In the genomic region with DNA sequence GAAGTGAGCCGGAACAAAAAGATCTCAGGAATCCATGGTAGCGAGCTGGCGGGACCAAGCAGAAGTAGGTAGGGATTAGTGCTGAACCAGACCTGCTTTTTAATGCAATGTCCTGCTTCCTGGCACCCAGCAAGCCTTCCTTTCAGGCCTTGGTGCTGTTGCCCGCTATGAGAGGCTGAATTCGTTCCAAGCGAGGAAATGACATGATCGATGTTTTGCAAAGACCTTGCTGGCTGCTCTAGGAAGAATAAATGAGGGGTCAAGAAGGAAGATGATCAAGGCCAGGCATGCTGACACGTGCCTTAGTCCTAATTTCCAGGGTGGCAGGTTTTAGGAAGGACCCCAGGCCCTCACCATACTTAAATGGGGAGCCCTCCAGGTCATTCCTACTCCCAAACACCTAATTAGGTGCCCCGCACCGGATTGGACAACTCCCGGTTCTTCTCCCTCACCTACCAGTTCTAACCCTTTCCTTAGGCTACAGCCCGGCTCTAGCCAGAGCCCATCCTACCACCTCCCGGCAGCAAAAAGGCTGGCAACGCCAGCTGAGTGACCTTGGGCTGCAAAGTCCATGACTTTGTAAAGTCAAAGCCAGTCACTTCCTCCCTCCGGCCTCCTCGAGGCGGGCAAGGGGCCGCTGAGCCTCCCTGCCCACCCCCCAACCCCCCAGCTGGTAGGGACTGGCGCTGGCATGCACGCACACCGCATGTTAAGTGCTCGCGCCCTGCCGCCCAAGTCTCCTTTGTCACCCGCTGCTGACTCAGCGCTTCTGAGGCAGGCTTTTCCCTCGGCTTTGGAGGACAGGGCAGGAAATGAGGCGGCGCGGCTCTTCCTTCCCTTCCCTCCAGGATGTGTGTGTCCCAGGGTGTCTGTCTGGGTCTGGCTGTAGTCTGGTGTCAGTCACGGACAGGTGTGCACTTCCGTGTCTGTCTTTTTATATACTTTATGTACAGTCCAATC, we compare ENCODE assay signal across 8 mouse cellular contexts. TPM values are rescaled to one million over a fixed set of nuclear protein-coding genes. Genes with fewer than 3 reads are reported as not detected.
DNase-seq lines count a peak whose midpoint lies in the region; ATAC-seq lines count a peak whose summit lies in the region.

No protein-coding gene starts in this region.

- 24% methylated on average over 32 of the region's 32 CpGs for WGBS in forebrain, embryonic 16.5 days
- 24% methylated on average over 32 of the region's 32 CpGs for WGBS in hindbrain, embryonic 13.5 days
- 26% methylated on average over 32 of the region's 32 CpGs for WGBS in limb, embryonic 12.5 days
- 32% methylated on average over 32 of the region's 32 CpGs for WGBS in stomach, embryonic 14.5 days

- H3K4me3 ChIP-seq in forebrain, embryonic 16.5 days (replicated peaks; ENCODE audit: low read length): peak overlapping the region; percentile 12; the same call in 1 of the 2 replicates
- no peak overlapping the region; the same call in 1 of the 2 replicates for H3K4me3 ChIP-seq in hindbrain, embryonic 13.5 days
- H3K4me3 ChIP-seq in limb, embryonic 12.5 days (replicated peaks): no peak overlapping the region
- no peak overlapping the region for H3K4me3 ChIP-seq in stomach, embryonic 14.5 days (ENCODE audit: low read depth, low read length)

- H3K4me2 ChIP-seq in forebrain, embryonic 16.5 days (ENCODE audit: low read length): peak overlapping the region; percentile 47
- H3K4me2 ChIP-seq in hindbrain, embryonic 13.5 days: peak overlapping the region; percentile 48
- H3K4me2 ChIP-seq in limb, embryonic 12.5 days: peak overlapping the region; percentile 48
- peak overlapping the region; percentile 39 for H3K4me2 ChIP-seq in stomach, embryonic 14.5 days (replicated peaks; ENCODE audit: low read depth, low read length)

- peak overlapping the region; percentile 65 for H3K27ac ChIP-seq in forebrain, embryonic 16.5 days (ENCODE audit: low read length)
- peak overlapping the region; percentile 87 for H3K27ac ChIP-seq in hindbrain, embryonic 13.5 days
- H3K27ac ChIP-seq in limb, embryonic 12.5 days: peak overlapping the region; percentile 50; the same call in 1 of the 2 replicates
- H3K27ac ChIP-seq in stomach, embryonic 14.5 days (ENCODE audit: low read length): peak overlapping the region; percentile 48; the same call in 1 of the 2 replicates

- peaks cover 24% of the 10 kb centered on the region for H3K4me1 ChIP-seq in forebrain, embryonic 16.5 days (replicated peaks; ENCODE audit: control insufficient read depth, insufficient read depth, low read length)
- peaks cover 50% of the 10 kb centered on the region for H3K4me1 ChIP-seq in hindbrain, embryonic 13.5 days (replicated peaks)
- H3K4me1 ChIP-seq in limb, embryonic 12.5 days (replicated peaks): peaks cover 40% of the 10 kb centered on the region
- peaks cover 34% of the 10 kb centered on the region for H3K4me1 ChIP-seq in stomach, embryonic 14.5 days (ENCODE audit: control insufficient read depth, insufficient read depth, low read length)

- no peaks in the 10 kb centered on the region for H3K9me3 ChIP-seq in forebrain, embryonic 16.5 days (ENCODE audit: control insufficient read depth, low read length)
- H3K9me3 ChIP-seq in hindbrain, embryonic 13.5 days: no peaks in the 10 kb centered on the region
- H3K9me3 ChIP-seq in limb, embryonic 12.5 days: no peaks in the 10 kb centered on the region
- no peaks in the 10 kb centered on the region for H3K9me3 ChIP-seq in stomach, embryonic 14.5 days (ENCODE audit: control insufficient read depth, low read depth, low read length)

- peak; percentile 63 for DNase-seq in layer of hippocampus, adult 11-12 months (ENCODE audit: low spot score)
- DNase-seq in layer of hippocampus, adult 8-10 months (ENCODE audit: low spot score in 2 of 2): no peak
- DNase-seq in c-Kit-positive CD71-positive TER-119-positive erythroid progenitor cells, embryonic 14.5 days (ENCODE audit: low spot score): peak; percentile 59
- peak; percentile 78 for DNase-seq in mesoderm, embryonic 11.5 days (ENCODE audit: low read depth, low spot score)

- no peaks in the 10 kb centered on the region for H3K36me3 ChIP-seq in forebrain, embryonic 16.5 days (ENCODE audit: control insufficient read depth, insufficient read depth)
- H3K36me3 ChIP-seq in hindbrain, embryonic 13.5 days: no peaks in the 10 kb centered on the region
- no peaks in the 10 kb centered on the region for H3K36me3 ChIP-seq in limb, embryonic 12.5 days
- no peaks in the 10 kb centered on the region for H3K36me3 ChIP-seq in stomach, embryonic 14.5 days (ENCODE audit: control insufficient read depth, insufficient read depth, low read length)

- peak; percentile 75 for ATAC-seq in forebrain, embryonic 16.5 days
- peak; percentile 69 for ATAC-seq in hindbrain, embryonic 13.5 days (ENCODE audit: low FRiP score)
- peak; percentile 19; the same call in 1 of the 2 replicates for ATAC-seq in limb, embryonic 12.5 days (ENCODE audit: insufficient number of reproducible peaks, insufficient read depth, low FRiP score, low TSS enrichment, low read depth)
- no peak for ATAC-seq in stomach, embryonic 14.5 days (ENCODE audit: insufficient number of reproducible peaks, insufficient read depth, low FRiP score, low read depth)

- H3K9ac ChIP-seq in forebrain, embryonic 16.5 days (replicated peaks; ENCODE audit: low read depth, low read length): peak overlapping the region; percentile 61
- peak overlapping the region; percentile 63 for H3K9ac ChIP-seq in hindbrain, embryonic 13.5 days
- H3K9ac ChIP-seq in limb, embryonic 12.5 days (replicated peaks): peak overlapping the region; percentile 52
- peak overlapping the region; percentile 25; the same call in 1 of the 2 replicates for H3K9ac ChIP-seq in stomach, embryonic 14.5 days (replicated peaks; ENCODE audit: low read depth, low read length)

- H3K27me3 ChIP-seq in forebrain, embryonic 16.5 days (replicated peaks; ENCODE audit: control insufficient read depth, insufficient read depth, low read length): no peaks in the 10 kb centered on the region
- H3K27me3 ChIP-seq in hindbrain, embryonic 13.5 days: no peaks in the 10 kb centered on the region
- H3K27me3 ChIP-seq in limb, embryonic 12.5 days: no peaks in the 10 kb centered on the region
- H3K27me3 ChIP-seq in stomach, embryonic 14.5 days (ENCODE audit: control insufficient read depth, insufficient read depth, low read length): no peaks in the 10 kb centered on the region

RNA-seq across cellular contexts. Expression of a gene that starts 52.7 kb away (rescaled TPM):
- 10 to 100 TPM; 61.7 to 72.0 (median 66.8) TPM for total RNA-seq in layer of hippocampus, adult 8-10 months (2022)
- 67.0 and 74.0 TPM in 2 replicates for polyA plus RNA-seq in forebrain, embryonic 16.5 days (2015; fragmentation: Nextera tagmentation; extraction: Ambion mirVana)
- polyA plus RNA-seq in hindbrain, embryonic 13.5 days (2015; fragmentation: Nextera tagmentation; extraction: Ambion mirVana): 66.4 and 70.0 TPM in 2 replicates
- 55.7 and 57.2 TPM in 2 replicates for polyA plus RNA-seq in limb, embryonic 12.5 days (2016; fragmentation: Nextera tagmentation; extraction: Ambion mirVana)
- 18.2 and 21.6 TPM in 2 replicates for polyA plus RNA-seq in stomach, embryonic 14.5 days (2014; fragmentation: Nextera tagmentation; extraction: Ambion mirVana)

Comparison
In these comparisons a context has a peak if more than half of its experiments do, and no peak if none do; other contexts are left out.
1. DNase-seq: peak in layer of hippocampus, adult 11-12 months (single experiment), c-Kit-positive CD71-positive TER-119-positive erythroid progenitor cells, embryonic 14.5 days (single experiment) and mesoderm, embryonic 11.5 days (single experiment); none in layer of hippocampus, adult 8-10 months (0 of 2).
2. Peak in every context shown above with its lines, with median percentiles within 50 percentile points of each other: H3K27ac ChIP-seq, H3K4me2 ChIP-seq and H3K9ac ChIP-seq.